In the genomic region with DNA sequence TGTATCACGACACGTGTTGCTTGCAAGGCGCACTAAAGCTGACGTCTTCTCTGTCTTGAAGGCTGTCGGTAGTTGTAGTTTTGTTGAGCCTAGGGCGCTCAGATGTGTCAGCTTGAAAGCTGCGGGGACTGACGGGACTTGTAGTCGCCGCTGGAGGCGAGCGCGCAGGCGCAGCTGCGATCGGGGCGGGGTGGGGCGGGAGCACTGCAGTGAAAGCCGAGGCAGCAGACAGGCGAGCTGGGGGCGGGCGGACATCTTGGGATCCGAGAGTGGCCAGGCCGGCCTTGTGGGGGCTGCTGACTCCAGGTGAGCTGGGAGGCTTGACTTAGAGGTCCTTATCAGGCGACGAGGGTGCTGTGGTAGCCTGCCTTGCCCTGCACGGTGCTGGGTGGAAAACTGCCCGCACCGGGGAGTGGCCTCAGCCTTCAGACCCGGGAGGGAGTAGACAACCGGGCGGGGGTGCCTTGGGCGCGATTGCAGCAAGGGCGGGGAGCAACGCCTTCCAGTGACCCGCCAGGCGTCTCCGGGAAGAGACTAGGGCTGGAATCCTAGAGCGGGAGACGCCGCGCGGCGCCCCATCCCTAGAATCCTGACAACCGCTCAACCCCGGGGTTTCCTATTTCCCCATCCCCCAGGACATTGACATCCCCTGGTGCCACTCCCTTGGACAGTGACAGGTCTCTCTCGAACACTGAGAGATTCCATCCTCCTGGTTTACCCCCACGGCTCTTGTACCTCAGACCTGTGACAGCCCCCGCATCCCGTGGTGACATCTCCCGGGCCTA, we compare ENCODE assay signal across 8 mouse cellular contexts. TPM values are rescaled to one million over a fixed set of nuclear protein-coding genes. Genes with fewer than 3 reads are reported as not detected.
DNase-seq lines count a peak whose midpoint lies in the region; ATAC-seq and TF ChIP-seq lines count a peak whose summit lies in the region.

A gene (plus strand): TSS at position 183 of the 785 bp plus-strand sequence.

- peak within 1 kb of the TSS; percentile 98 for H3K4me3 ChIP-seq in bone marrow, adult 2 months (replicated peaks; ENCODE audit: control insufficient read depth, low read depth, low read length)
- H3K4me3 ChIP-seq in embryonic facial prominence, embryonic 15.5 days (replicated peaks) = peak within 1 kb of the TSS; percentile 93
- peak within 1 kb of the TSS; percentile 93 for H3K4me3 ChIP-seq in limb, embryonic 14.5 days (replicated peaks; ENCODE audit: low read length)
- peak within 1 kb of the TSS; percentile 95 for H3K4me3 ChIP-seq in midbrain, postnatal 0 days (ENCODE audit: low read depth, low read length)

- under 1% methylated on average over 52 of the region's 52 CpGs for WGBS in bone marrow, adult 2 months
- WGBS in embryonic facial prominence, embryonic 15.5 days = under 1% methylated on average over 51 of the region's 52 CpGs
- under 1% methylated on average over 50 of the region's 52 CpGs for WGBS in limb, embryonic 14.5 days
- under 1% methylated on average over 48 of the region's 52 CpGs for WGBS in midbrain, postnatal 0 days

- H3K4me2 ChIP-seq in embryonic facial prominence, embryonic 15.5 days (replicated peaks) = peak within 1 kb of the TSS; percentile 67
- H3K4me2 ChIP-seq in limb, embryonic 14.5 days (replicated peaks; ENCODE audit: low read depth, low read length, severe bottlenecking) = peak within 1 kb of the TSS; percentile 88
- peak within 1 kb of the TSS; percentile 79 for H3K4me2 ChIP-seq in midbrain, postnatal 0 days (ENCODE audit: low read depth, low read length, poor library complexity, severe bottlenecking)

- TF ChIP-seq POLR2A in bone marrow, adult 2 months (IDR thresholded peaks at IDR 0.05; ENCODE audit: borderline replicate concordance, control insufficient read depth, low read depth, low read length) = peak; percentile 83
- 0 out of 2 replicates have a peak, but pooled peaks have one; percentile 58 for TF ChIP-seq POLR2A in limb, embryonic 14.5 days (IDR thresholded peaks at IDR 0.05; ENCODE audit: borderline replicate concordance, extremely low read depth, insufficient read depth, insufficient read length)

- ATAC-seq in embryonic facial prominence, embryonic 15.5 days (ENCODE audit: insufficient number of reproducible peaks, low FRiP score, low TSS enrichment, low read depth) = peak; percentile 98
- peak; percentile 98 for ATAC-seq in limb, embryonic 14.5 days (ENCODE audit: low FRiP score, low read depth)
- ATAC-seq in midbrain, postnatal 0 days (ENCODE audit: low FRiP score) = peak; percentile 97

- peak within 1 kb of the TSS; percentile 94 for H3K27ac ChIP-seq in bone marrow, adult 2 months (ENCODE audit: control insufficient read depth, insufficient read depth, low read depth, low read length, poor library complexity)
- peak within 1 kb of the TSS; percentile 88 for H3K27ac ChIP-seq in embryonic facial prominence, embryonic 15.5 days (replicated peaks)
- H3K27ac ChIP-seq in limb, embryonic 14.5 days (replicated peaks; ENCODE audit: low read depth, low read length) = peak within 1 kb of the TSS; percentile 65
- H3K27ac ChIP-seq in midbrain, postnatal 0 days (ENCODE audit: low read depth, low read length) = peak within 1 kb of the TSS; percentile 92

- peak; percentile 100 for DNase-seq in 416B (ENCODE audit: low read depth)
- peak; percentile 98 for DNase-seq in heart, adult 8-10 months (ENCODE audit: low spot score)
- peak; percentile 99 for DNase-seq in kidney, adult 9 months
- peak; percentile 98 for DNase-seq in limb, embryonic 14.5 days (ENCODE audit: low spot score)
- DNase-seq in midbrain, postnatal 0 days (ENCODE audit: low spot score) = peak; percentile 100
- DNase-seq in spleen, postnatal 14 days (ENCODE audit: low spot score in 2 of 2) = peak; percentile 83 to 88

- no peak for TF ChIP-seq CTCF in bone marrow, adult 2 months (IDR thresholded peaks at IDR 0.05; ENCODE audit: control insufficient read depth, insufficient read depth, low read length)
- peak; percentile 24; the same call in 1 of the 2 replicates for TF ChIP-seq CTCF in midbrain, postnatal 0 days (IDR thresholded peaks at IDR 0.05)

- H3K4me1 ChIP-seq in bone marrow, adult 2 months (ENCODE audit: control insufficient read depth, insufficient read depth, low read length) = peaks cover 6% of the 10 kb centered on the region; the same call in 1 of the 2 replicates
- peaks cover 24% of the 10 kb centered on the region for H3K4me1 ChIP-seq in embryonic facial prominence, embryonic 15.5 days
- H3K4me1 ChIP-seq in limb, embryonic 14.5 days (ENCODE audit: control insufficient read depth, insufficient read depth, low read length) = peaks cover 19% of the 10 kb centered on the region
- H3K4me1 ChIP-seq in midbrain, postnatal 0 days (ENCODE audit: insufficient read depth, low read length) = peaks cover 17% of the 10 kb centered on the region

- H3K9me3 ChIP-seq in embryonic facial prominence, embryonic 15.5 days (replicated peaks) = no peaks in the 10 kb centered on the region
- no peaks in the 10 kb centered on the region for H3K9me3 ChIP-seq in limb, embryonic 14.5 days (ENCODE audit: control insufficient read depth, low read length)
- H3K9me3 ChIP-seq in midbrain, postnatal 0 days (ENCODE audit: low read length) = no peaks in the 10 kb centered on the region

- H3K27me3 ChIP-seq in embryonic facial prominence, embryonic 15.5 days = no peaks in the 10 kb centered on the region
- no peaks in the 10 kb centered on the region for H3K27me3 ChIP-seq in limb, embryonic 14.5 days (ENCODE audit: control insufficient read depth, insufficient read depth, low read length)
- H3K27me3 ChIP-seq in midbrain, postnatal 0 days (ENCODE audit: insufficient read depth, low read length) = no peaks in the 10 kb centered on the region

- H3K9ac ChIP-seq in embryonic facial prominence, embryonic 15.5 days = peak within 1 kb of the TSS; percentile 93
- H3K9ac ChIP-seq in limb, embryonic 14.5 days (ENCODE audit: low read depth, low read length, severe bottlenecking) = peak within 1 kb of the TSS; percentile 92
- peak within 1 kb of the TSS; percentile 100 for H3K9ac ChIP-seq in midbrain, postnatal 0 days (replicated peaks; ENCODE audit: low read length, poor library complexity, severe bottlenecking)

- H3K36me3 ChIP-seq in embryonic facial prominence, embryonic 15.5 days = peaks cover 58% of the 10 kb centered on the region
- peaks cover 53% of the 10 kb centered on the region for H3K36me3 ChIP-seq in limb, embryonic 14.5 days (ENCODE audit: control insufficient read depth, insufficient read depth, low read length)
- peaks cover 41% of the 10 kb centered on the region for H3K36me3 ChIP-seq in midbrain, postnatal 0 days (ENCODE audit: insufficient read depth, low read length)

RNA-seq across cellular contexts. Expression of the gene that starts here (rescaled TPM):
- 117 and 135 TPM in 2 replicates for polyA plus RNA-seq in bone marrow, adult 2 months (2011; ENCODE audit: insufficient read depth, insufficient read length, low replicate concordance, missing spikeins)
- polyA plus RNA-seq in embryonic facial prominence, embryonic 15.5 days (2015; fragmentation: Nextera tagmentation; extraction: Ambion mirVana) = 562 and 584 TPM in 2 replicates
- 100 to 1,000 TPM; 186 to 215 (median 203) TPM for total RNA-seq in heart, adult 8-10 months (2022)
- polyA plus RNA-seq in limb, embryonic 14.5 days (2012; rRNA removed) = 633 and 687 TPM in 2 replicates
- polyA plus RNA-seq in limb, embryonic 14.5 days (2014; fragmentation: Nextera tagmentation; extraction: Ambion mirVana) = 573 and 622 TPM in 2 replicates
- total RNA-seq in midbrain, postnatal 0 days (2014; rRNA removed) = 975 and 994 TPM in 2 replicates
- 1,551 and 1,562 TPM in 2 replicates for polyA plus RNA-seq in midbrain, postnatal 0 days (2015; fragmentation: Nextera tagmentation; extraction: Ambion mirVana)

Comparison
In these comparisons a context has a peak if more than half of its experiments do, and no peak if none do; other contexts are left out.
1. Peak in every context shown above with its lines: DNase-seq, ATAC-seq, H3K4me3 ChIP-seq and H3K27ac ChIP-seq.